Mouse (Mus musculus) hindbrain, embryonic 16.5 days (tissue): ENCODE measurements around the gene Gli2. TPM values are rescaled to one million over a fixed set of nuclear protein-coding genes. Genes with fewer than 3 reads are reported as not detected.
A peak's percentile ranks its signal among the peaks of the same experiment; 100 is the strongest.

Experiments used
- ATAC-seq: fragments of 200-750 bp; cut with Nextera tagmentation; 2 replicates; pipeline ENCODE4 v1.8.0; 2017; ENCODE audit warnings: moderate TSS enrichment, moderate library complexity
- H3K27ac ChIP-seq: fragments of 300-500 bp; sonication (generic); 2 replicates; pipeline ENCODE4 v1.5.1; 2014; ENCODE audit warnings: low read depth, mild to moderate bottlenecking, control low read depth, low read length, moderate library complexity
- H3K27me3 ChIP-seq: fragments of 300-500 bp; sonication (generic); replicated peaks from 2 replicates; pipeline ENCODE4 v1.6.1; 2014; ENCODE audit warnings: low read length; ENCODE audit not compliant: control insufficient read depth, insufficient read depth
- H3K36me3 ChIP-seq: fragments of 300-500 bp; sonication (generic); 2 replicates; pipeline ENCODE4 v1.6.1; 2014; ENCODE audit warnings: mild to moderate bottlenecking, low read length, moderate library complexity, mixed read lengths; ENCODE audit not compliant: control insufficient read depth, insufficient read depth
- H3K4me1 ChIP-seq: fragments of 300-500 bp; sonication (generic); 2 replicates; pipeline ENCODE4 v1.6.1; 2014; ENCODE audit warnings: low read depth, low read length; ENCODE audit not compliant: control insufficient read depth, insufficient read depth
- H3K4me2 ChIP-seq: fragments of 300-500 bp; sonication (generic); 2 replicates; pipeline ENCODE4 v1.6.1; 2014; ENCODE audit warnings: mild to moderate bottlenecking, low read length, control low read depth, moderate library complexity
- H3K4me3 ChIP-seq: fragments of 300-500 bp; sonication (generic); 2 replicates; pipeline ENCODE4 v1.5.1; 2014; ENCODE audit warnings: mild to moderate bottlenecking, low read length, control low read depth, moderate library complexity
- H3K9ac ChIP-seq: fragments of 300-500 bp; sonication (generic); 2 replicates; pipeline ENCODE4 v1.6.1; 2014; ENCODE audit warnings: low read depth, mild to moderate bottlenecking, control low read depth, low read length, moderate library complexity
- H3K9me3 ChIP-seq: fragments of 300-500 bp; sonication (generic); 2 replicates; pipeline ENCODE4 v1.6.1; 2014; ENCODE audit warnings: mild to moderate bottlenecking, low read length, moderate library complexity; ENCODE audit not compliant: control insufficient read depth
- WGBS: fragments of 180-500 bp; shearing (Covaris S2); extraction: QIAGEN DNeasy Blood & Tissue Kit; methylation state at CpG from one replicate; pipeline ENCODE4 v1.1.7; 2014; 5-methylcytosine and 5-hydroxymethylcytosine counted together
- polyA plus RNA-seq: library from polyadenylated mRNA; unstranded; fragments of >200 nt; fragmentation: Nextera tagmentation; extraction: Ambion mirVana; gene quantifications from 2 replicates; pipeline ENCODE4 v1.2.1, GENCODE M21; 2015

The Gli2 gene
- polyA plus RNA-seq, 1 experiment from 2014 or later: 1.8 TPM

GRCm38 (mm10) chr1:118895026-118895762 is 158.2 kb downstream of the Gli2 start:
- H3K4me1 ChIP-seq: peaks cover 4% of the 10 kb centered on the region
- WGBS: 80% methylated on average over 9 of the region's 9 CpGs
- H3K27me3 ChIP-seq: no peaks in the 10 kb centered on the region
- peak; percentile 63; the same call in 1 of the 2 replicates for ATAC-seq
- H3K27ac ChIP-seq: no peak overlapping the region
- no peak overlapping the region for H3K4me3 ChIP-seq
- H3K36me3 ChIP-seq: no peaks in the 10 kb centered on the region
- no peak overlapping the region for H3K4me2 ChIP-seq
- H3K9ac ChIP-seq: no peak overlapping the region
- no peaks in the 10 kb centered on the region for H3K9me3 ChIP-seq

GRCm38 (mm10) chr1:118891395-118891794 is 162.0 kb downstream of the Gli2 start:
- ATAC-seq: no peak
- H3K36me3 ChIP-seq: no peaks in the 10 kb centered on the region
- 59% methylated on average over 5 of the region's 5 CpGs for WGBS
- no peaks in the 10 kb centered on the region for H3K27me3 ChIP-seq
- peaks cover 7% of the 10 kb centered on the region for H3K4me1 ChIP-seq
- H3K27ac ChIP-seq: no peak overlapping the region
- H3K9me3 ChIP-seq: no peaks in the 10 kb centered on the region
- no peak overlapping the region for H3K4me2 ChIP-seq
- H3K9ac ChIP-seq: no peak overlapping the region
- no peak overlapping the region for H3K4me3 ChIP-seq

GRCm38 (mm10) chr1:118890125-118890875 is 163.1 kb downstream of the Gli2 start:
- no peaks in the 10 kb centered on the region for H3K9me3 ChIP-seq
- no peak overlapping the region for H3K9ac ChIP-seq
- no peaks in the 10 kb centered on the region for H3K27me3 ChIP-seq
- no peak overlapping the region for H3K4me2 ChIP-seq
- no peak overlapping the region for H3K4me3 ChIP-seq
- ATAC-seq: peak; percentile 51; the same call in 1 of the 2 replicates
- 27% methylated on average over 14 of the region's 14 CpGs for WGBS
- no peak overlapping the region for H3K27ac ChIP-seq
- peaks cover 7% of the 10 kb centered on the region for H3K4me1 ChIP-seq
- H3K36me3 ChIP-seq: no peaks in the 10 kb centered on the region

- Histone ChIP-seq H3K27ac (no peak overlapping the region), H3K9ac (no peak overlapping the region), H3K9me3 (no peaks in the 10 kb centered on the region), H3K36me3 (no peaks in the 10 kb centered on the region), H3K4me1 (no peaks in the 10 kb centered on the region), H3K4me2 (no peak overlapping the region), H3K27me3 (no peaks in the 10 kb centered on the region), H3K4me3 (no peak overlapping the region)
- no peak for ATAC-seq
- WGBS: 40% methylated on average over 7 of the region's 7 CpGs
Measured at GRCm38 (mm10) chr1:118880781-118881247, 172.6 kb downstream of the Gli2 start.

- no peaks in the 10 kb centered on the region for H3K4me1 ChIP-seq
- H3K9me3 ChIP-seq: no peaks in the 10 kb centered on the region
- H3K4me3 ChIP-seq: no peak overlapping the region
- no peak overlapping the region for H3K4me2 ChIP-seq
- 78% methylated on average over 6 of the region's 6 CpGs for WGBS
- no peaks in the 10 kb centered on the region for H3K36me3 ChIP-seq
- H3K27me3 ChIP-seq: no peaks in the 10 kb centered on the region
- no peak overlapping the region for H3K27ac ChIP-seq
- ATAC-seq: no peak
- H3K9ac ChIP-seq: no peak overlapping the region
Measured at GRCm38 (mm10) chr1:118878291-118878690, 175.1 kb downstream of the Gli2 start.

- WGBS: 83% methylated on average over 9 of the region's 9 CpGs
- Histone ChIP-seq H3K4me3 (no peak overlapping the region), H3K36me3 (no peaks in the 10 kb centered on the region)
Measured at GRCm38 (mm10) chr1:118875227-118875626, 178.2 kb downstream of the Gli2 start.

GRCm38 (mm10) chr1:118873559-118873958 is 179.9 kb downstream of the Gli2 start:
- ATAC-seq: no peak
- WGBS: 81% methylated on average over 7 of the region's 7 CpGs
- Histone ChIP-seq H3K27me3 (no peaks in the 10 kb centered on the region), H3K4me1 (no peaks in the 10 kb centered on the region), H3K4me3 (no peak overlapping the region), H3K9ac (no peak overlapping the region), H3K36me3 (no peaks in the 10 kb centered on the region), H3K4me2 (no peak overlapping the region), H3K9me3 (no peaks in the 10 kb centered on the region), H3K27ac (no peak overlapping the region)

More at GRCm38 (mm10) chr1:118875227-118875626, 178.2 kb downstream of the Gli2 start:
- Histone ChIP-seq H3K27me3 (no peaks in the 10 kb centered on the region), H3K27ac (no peak overlapping the region), H3K4me1 (no peaks in the 10 kb centered on the region), H3K9me3 (no peaks in the 10 kb centered on the region), H3K9ac (no peak overlapping the region), H3K4me2 (no peak overlapping the region)
- no peak for ATAC-seq

GRCm38 (mm10) chr1:118864735-118865134 is 188.7 kb downstream of the Gli2 start:
- 59% methylated on average over 9 of the region's 9 CpGs for WGBS
- Histone ChIP-seq H3K4me1 (no peaks in the 10 kb centered on the region; the same call in 1 of the 2 replicates), H3K36me3 (no peaks in the 10 kb centered on the region), H3K27ac (no peak overlapping the region), H3K9ac (no peak overlapping the region), H3K9me3 (no peaks in the 10 kb centered on the region), H3K4me2 (no peak overlapping the region), H3K27me3 (no peaks in the 10 kb centered on the region), H3K4me3 (no peak overlapping the region)
- peak; percentile 66 for ATAC-seq

- no peaks in the 10 kb centered on the region for H3K27me3 ChIP-seq
- no peaks in the 10 kb centered on the region for H3K36me3 ChIP-seq
- peak; percentile 46; the same call in 1 of the 2 replicates for ATAC-seq
- H3K27ac ChIP-seq: no peak overlapping the region
- 60% methylated on average over 5 of the region's 5 CpGs for WGBS
- no peaks in the 10 kb centered on the region; the same call in 1 of the 2 replicates for H3K4me1 ChIP-seq
- H3K9me3 ChIP-seq: no peaks in the 10 kb centered on the region
- H3K4me3 ChIP-seq: no peak overlapping the region
- no peak overlapping the region for H3K9ac ChIP-seq
- H3K4me2 ChIP-seq: no peak overlapping the region
Measured at GRCm38 (mm10) chr1:118864031-118864430, 189.4 kb downstream of the Gli2 start.
